Mouse (Mus musculus) CD8-positive naive resting alpha-beta T cell, adult 2 months (primary cell): ENCODE data around the gene Hist2h3c1.
A peak's percentile ranks its signal among the peaks of the same experiment; 100 is the strongest.
"Not testable (repeated sequence)": the region's sequence is repeated elsewhere in the genome, so short reads cannot be mapped to it uniquely, and the experiment has no call there.

ENCODE experiments used
- DNase-seq, 2 experiments: peaks; one replicate each; pipeline ENCODE4 v3.0.0; 2022; ENCODE audit warnings: low read depth in 2 of 2, low spot score in 2 of 2

Gene Hist2h3c1

DNA sequence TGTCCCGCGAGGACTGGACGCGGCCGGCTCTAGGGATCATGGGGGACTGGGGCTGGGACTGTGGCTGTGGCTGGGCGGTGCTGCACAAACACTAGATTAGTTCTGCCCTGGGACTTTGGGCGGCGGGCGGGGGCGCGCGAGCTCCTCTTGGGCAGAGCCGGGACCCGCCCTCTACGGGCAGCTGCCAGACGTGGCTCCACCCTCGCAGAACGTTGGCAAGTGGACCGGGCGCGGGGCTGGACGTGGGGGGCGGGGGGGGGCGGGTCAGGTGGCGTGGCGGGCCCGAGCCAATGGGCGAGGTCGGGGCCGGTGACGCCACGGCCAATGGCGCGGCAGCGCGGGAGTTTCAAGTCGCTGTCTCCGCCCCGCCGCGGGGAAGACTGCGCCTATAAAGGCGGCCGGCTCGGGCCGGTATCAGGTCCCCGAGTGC lies at the start of gene Hist2h3c1:
Gene Hist2h3c1 (plus strand): TSS at position 259 of the 430 bp plus-strand sequence.
- DNase-seq, result not testable (repeated sequence)

DNA sequence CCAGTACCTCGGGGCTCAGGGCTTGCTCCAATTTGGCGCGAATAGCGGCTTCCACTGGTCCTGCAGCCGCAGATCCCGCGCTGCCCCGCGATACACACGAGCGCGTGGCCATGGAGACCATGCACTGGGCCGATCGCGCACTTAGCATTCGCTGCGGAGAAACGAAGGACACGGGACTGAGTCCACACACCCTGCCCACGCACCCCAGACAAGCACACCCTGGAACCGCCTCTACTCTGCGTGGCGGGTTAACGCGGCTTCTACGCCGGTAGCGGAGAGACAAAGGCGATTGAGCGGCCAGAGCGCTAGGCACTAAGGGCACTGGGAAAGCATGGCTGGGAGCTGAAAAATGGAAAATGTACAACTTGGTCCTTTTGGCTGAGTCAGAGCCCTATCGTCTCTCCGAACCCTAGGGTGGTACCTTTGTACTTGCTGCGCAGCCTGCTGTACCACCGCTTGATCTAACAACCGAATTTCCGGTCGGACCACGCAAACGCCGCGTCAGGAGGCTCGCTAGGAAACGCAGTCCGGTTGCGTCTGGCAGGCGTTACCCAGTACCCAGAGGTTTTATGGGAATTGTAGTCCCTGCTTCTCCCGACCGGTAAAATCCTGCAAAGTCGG lies 49.2 kb upstream of the Hist2h3c1 start:
- DNase-seq, result peak; percentile 82 to 84

DNA sequence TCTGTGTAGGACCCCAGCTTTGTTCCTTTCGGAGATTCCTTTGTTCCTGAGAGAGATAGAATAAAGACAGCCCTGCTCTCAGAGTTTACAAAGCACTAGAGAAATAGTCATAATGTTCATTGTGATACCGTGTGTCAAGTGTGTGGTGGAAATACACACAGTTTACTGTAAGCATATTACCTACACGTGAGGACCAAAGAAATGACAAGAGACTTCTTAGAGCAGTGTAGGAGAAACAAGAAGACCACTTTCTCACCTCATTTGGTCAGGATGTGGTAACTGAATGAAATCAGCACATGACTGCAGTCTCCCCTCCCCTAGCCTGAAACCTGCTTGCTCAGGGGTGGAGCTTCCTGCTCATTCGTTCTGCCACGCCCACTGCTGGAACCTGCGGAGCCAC lies 48.3 kb upstream of the Hist2h3c1 start:
- peak; percentile 60 to 72 for DNase-seq

- not testable (repeated sequence) for DNase-seq
These were observed 47.8 kb upstream of the Hist2h3c1 start for GRCm38 (mm10) chr3:96198601-96199251.

DNA sequence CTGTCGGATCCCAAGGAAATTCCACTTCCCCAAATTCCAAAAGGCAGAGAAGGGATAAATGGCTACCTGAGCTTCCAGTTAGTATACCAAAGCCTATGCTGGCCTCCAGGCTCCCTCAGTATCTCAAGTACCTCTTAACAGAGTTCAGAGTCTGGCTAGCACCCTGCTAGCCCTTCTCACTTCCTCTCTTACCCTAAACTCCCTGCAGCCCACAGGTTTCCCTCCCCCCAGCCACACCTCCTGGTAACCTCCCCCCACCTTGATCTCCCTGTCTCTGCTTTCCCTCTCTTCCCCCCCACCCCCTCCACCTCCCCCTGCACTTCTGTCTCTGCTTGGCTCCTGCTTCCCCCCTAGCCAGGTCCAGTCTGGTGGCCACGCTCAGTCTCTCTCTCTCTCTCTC lies 46.8 kb upstream of the Hist2h3c1 start:
- no peak for DNase-seq

- no peak for DNase-seq
These were observed 38.7 kb upstream of the Hist2h3c1 start for GRCm38 (mm10) chr3:96207819-96208218.

GRCm38 (mm10) chr3:96209242-96209641 lies 37.2 kb upstream of the Hist2h3c1 start:
- DNase-seq, result no peak

DNA sequence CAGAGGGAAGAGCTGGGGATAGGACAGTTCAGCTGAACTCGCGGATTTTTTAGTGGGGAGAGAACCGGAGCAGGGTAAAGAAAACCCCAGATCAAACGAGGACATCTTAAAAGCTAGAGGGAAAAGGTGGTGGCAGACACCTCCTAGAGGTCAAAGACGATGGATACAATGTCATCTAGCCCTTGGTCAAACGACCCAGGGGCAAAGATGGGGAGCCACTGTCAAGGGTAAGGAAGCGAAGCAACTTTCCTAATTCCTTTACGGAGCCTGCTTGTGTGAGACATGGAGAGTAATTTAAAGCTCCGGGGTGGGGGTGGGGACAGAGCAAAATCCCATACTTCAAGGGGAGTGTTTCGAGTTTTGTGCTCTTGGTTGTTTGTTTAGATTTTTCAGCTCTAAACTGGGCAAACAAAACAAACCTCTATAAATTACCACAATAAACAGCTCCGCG lies 27.3 kb upstream of the Hist2h3c1 start:
- peak; percentile 36 to 54 for DNase-seq

DNA sequence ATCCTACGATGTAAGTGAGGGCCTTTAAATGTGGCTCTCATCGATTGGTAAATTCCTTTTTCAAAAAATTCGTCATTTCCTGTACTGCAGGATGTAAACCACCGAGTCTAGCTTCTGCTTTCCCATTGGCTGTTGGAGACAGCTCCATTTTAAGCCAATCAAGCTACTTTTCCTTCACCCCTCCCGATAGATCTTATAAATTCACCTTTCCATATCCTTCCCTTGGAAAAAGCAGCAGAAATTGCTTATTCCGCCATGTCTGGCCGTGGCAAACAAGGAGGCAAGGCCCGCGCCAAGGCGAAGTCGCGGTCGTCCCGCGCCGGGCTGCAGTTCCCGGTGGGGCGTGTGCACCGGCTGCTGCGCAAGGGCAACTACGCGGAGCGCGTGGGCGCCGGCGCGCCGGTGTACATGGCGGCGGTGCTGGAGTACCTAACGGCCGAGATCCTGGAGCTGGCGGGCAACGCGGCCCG lies 26.8 kb upstream of the Hist2h3c1 start, which contains the start of the genes Bola1 and Hist2h2ab:
Gene Bola1 (minus strand): TSS at position 49 of the 470 bp plus-strand sequence.
Gene Hist2h2ab (plus strand): TSS at position 205 of the 470 bp plus-strand sequence.
- DNase-seq, result peak; percentile 62 to 67

GRCm38 (mm10) chr3:96220131-96220764 lies 26.2 kb upstream of the Hist2h3c1 start:
- DNase-seq, result not testable (repeated sequence)

- DNase-seq, result peak; percentile 71 to 78
These were observed 25.5 kb upstream of the Hist2h3c1 start, which contains the start of the genes Hist2h2ac and Hist2h2be for GRCm38 (mm10) chr3:96220765-96221639. TSS of gene Hist2h2ac (minus strand) at chr3:96220880. TSS of gene Hist2h2be (plus strand) at chr3:96221119.

DNA sequence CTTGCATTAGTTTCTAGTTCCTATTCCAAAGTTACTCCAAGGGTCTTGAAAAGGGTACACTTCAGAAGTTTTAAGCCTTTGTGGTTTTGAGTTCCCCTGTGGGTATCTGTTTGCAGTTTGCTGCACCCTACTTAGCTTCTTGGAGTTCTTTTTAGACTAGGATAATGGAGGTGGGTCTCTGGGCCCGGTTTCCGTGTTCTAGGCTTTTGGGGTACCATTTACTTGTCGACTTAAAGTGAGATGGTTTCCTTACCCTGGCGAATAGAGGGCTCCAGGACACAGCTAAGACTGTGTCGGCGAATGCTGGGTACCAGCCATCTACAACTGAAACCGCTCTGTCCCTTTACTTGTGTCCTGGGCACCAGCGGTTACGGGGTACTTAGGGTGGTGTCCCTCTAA lies 24.8 kb upstream of the Hist2h3c1 start:
- peak in 1 of 2 experiments; percentile 22 for DNase-seq

- DNase-seq, result no peak
These were observed 23.7 kb upstream of the Hist2h3c1 start for GRCm38 (mm10) chr3:96222774-96223173.

- no peak for DNase-seq
These were observed 21.1 kb upstream of the Hist2h3c1 start for GRCm38 (mm10) chr3:96225421-96225820.

- DNase-seq, result no peak
These were observed 19.5 kb upstream of the Hist2h3c1 start for GRCm38 (mm10) chr3:96226695-96227648.

DNA sequence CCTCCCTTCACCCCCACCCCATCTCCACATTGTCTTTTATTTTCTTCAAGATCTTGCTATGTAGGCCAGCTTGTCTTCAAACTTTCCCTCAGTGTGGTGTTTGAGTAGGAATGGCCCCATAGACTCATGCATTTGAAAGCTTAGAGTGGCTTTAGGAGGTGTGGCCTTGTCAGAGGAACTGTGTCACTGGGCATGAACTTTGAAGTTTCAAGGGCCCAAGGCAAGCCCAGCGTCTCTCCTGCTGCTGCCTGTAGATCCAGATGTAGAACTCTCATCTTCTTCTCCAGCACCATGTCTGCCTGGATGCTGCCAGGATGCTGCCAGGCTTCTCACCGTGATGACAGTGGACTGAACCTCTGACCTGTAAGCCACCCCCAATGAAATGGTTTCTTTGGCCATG lies 17.7 kb upstream of the Hist2h3c1 start:
- no peak for DNase-seq

DNA sequence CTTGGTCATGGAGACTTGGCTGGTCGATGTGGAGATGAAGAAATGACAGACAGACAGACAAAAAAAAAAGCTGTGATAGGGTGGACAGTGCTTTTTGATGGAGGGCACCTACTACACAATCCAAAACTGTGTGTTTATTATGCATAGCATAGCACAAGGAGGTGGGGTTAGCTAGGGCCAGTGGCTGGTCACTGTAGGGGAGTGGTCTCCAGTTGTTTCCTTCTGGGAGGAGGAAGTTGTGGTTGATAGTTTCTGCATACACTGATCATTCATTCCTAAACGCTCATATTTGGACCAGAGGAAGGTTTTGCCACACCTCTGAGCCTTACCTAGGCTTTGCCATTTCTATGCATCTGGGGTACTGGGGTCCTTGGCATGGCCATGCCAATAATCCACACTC lies 16.1 kb upstream of the Hist2h3c1 start:
- no peak for DNase-seq

GRCm38 (mm10) chr3:96230910-96231757 lies 15.4 kb upstream of the Hist2h3c1 start:
- no peak for DNase-seq

DNA sequence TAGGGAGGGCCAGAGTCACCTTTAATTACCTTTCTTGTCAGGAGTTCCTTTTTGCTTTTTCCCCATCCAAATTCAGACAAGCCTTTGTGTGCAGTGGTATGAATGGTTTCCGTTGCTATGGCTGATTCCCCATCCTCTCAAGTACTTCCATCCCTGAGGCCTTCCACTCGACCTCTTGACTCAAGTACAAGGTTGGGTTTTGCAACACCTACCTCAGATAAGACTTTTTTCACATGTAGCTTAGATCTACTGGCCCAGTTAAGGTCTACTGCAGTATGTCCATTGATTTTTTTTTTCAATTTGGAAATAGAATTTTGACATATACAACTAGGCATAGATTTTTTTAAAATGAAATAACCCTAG lies 14.7 kb upstream of the Hist2h3c1 start:
- DNase-seq, result no peak
